9 mouse cellular contexts compared by ENCODE assay signal in genomic region chr1:23792737-23793533, GRCm38 (mm10). TPM values are rescaled to one million over a fixed set of nuclear protein-coding genes. Genes with fewer than 3 reads are reported as not detected.
A peak's percentile ranks its signal among the peaks of the same experiment; 100 is the strongest.
DNase-seq lines count a peak whose midpoint lies in the region; ATAC-seq lines count a peak whose summit lies in the region.
"Had no signal": no experiment of that assay in that cellular context is flagged by ENCODE, and none has a peak within 500 bp of the region (broad histone marks: within the 10 kb centered on the region; RNA-seq: fewer than 3 reads in every experiment).

No protein-coding gene starts in this region.

- WGBS in forebrain, embryonic 12.5 days: 56% methylated on average over 11 of the region's 11 CpGs
- 49% methylated on average over 11 of the region's 11 CpGs for WGBS in hindbrain, embryonic 11.5 days

- no peaks in the 10 kb centered on the region for H3K27me3 ChIP-seq in forebrain, embryonic 12.5 days
- no peaks in the 10 kb centered on the region for H3K27me3 ChIP-seq in hindbrain, embryonic 11.5 days (ENCODE audit: control insufficient read depth, insufficient read depth, low read length)

- H3K27ac ChIP-seq in forebrain, embryonic 12.5 days: no peak overlapping the region
- H3K27ac ChIP-seq in hindbrain, embryonic 11.5 days (ENCODE audit: low read depth, low read length): no peak overlapping the region
- H3K27ac ChIP-seq: macrophage had no signal

- peak; percentile 82; the same call in 1 of the 2 replicates for ATAC-seq in forebrain, embryonic 12.5 days (ENCODE audit: low FRiP score)
- peak; percentile 81; the same call in 1 of the 2 replicates for ATAC-seq in hindbrain, embryonic 11.5 days (ENCODE audit: low FRiP score)
- peak; percentile 80 for ATAC-seq in megakaryocyte, adult 5-6 weeks (ENCODE audit: poor library complexity, severe bottlenecking)

- no peaks in the 10 kb centered on the region for H3K4me1 ChIP-seq in forebrain, embryonic 12.5 days
- no peaks in the 10 kb centered on the region for H3K4me1 ChIP-seq in hindbrain, embryonic 11.5 days (replicated peaks; ENCODE audit: control insufficient read depth, insufficient read depth, low read length)

- H3K4me3 ChIP-seq in forebrain, embryonic 12.5 days (replicated peaks): no peak overlapping the region
- H3K4me3 ChIP-seq in hindbrain, embryonic 11.5 days (ENCODE audit: low read depth, low read length): no peak overlapping the region

- peak; percentile 55 for DNase-seq in MN1 (ENCODE audit: low spot score)
- DNase-seq in c-Kit-positive CD71-positive TER-119-negative erythroid progenitor cells, embryonic 14.5 days (ENCODE audit: low read depth): peak; percentile 31
- DNase-seq in hindbrain, embryonic 11.5 days (ENCODE audit: low spot score): peak; percentile 81
- peak; percentile 77 to 82 for DNase-seq in layer of hippocampus, postnatal 10 days (ENCODE audit: low spot score in 2 of 2)
- peak; percentile 57 to 75 for DNase-seq in right cerebral cortex, adult 2 months (ENCODE audit: low spot score in 2 of 2)
- peak; percentile 52 for DNase-seq in urinary bladder, adult 2 months (ENCODE audit: low spot score)

- H3K9me3 ChIP-seq in forebrain, embryonic 12.5 days: no peaks in the 10 kb centered on the region
- no peaks in the 10 kb centered on the region for H3K9me3 ChIP-seq in hindbrain, embryonic 11.5 days (ENCODE audit: control insufficient read depth, low read length)

- no peaks in the 10 kb centered on the region for H3K36me3 ChIP-seq in forebrain, embryonic 12.5 days (replicated peaks)
- no peaks in the 10 kb centered on the region for H3K36me3 ChIP-seq in hindbrain, embryonic 11.5 days (ENCODE audit: control insufficient read depth, insufficient read depth, low read length)

- H3K9ac ChIP-seq in forebrain, embryonic 12.5 days: no peak overlapping the region
- H3K9ac ChIP-seq in hindbrain, embryonic 11.5 days (ENCODE audit: low read depth, low read length): no peak overlapping the region

- H3K4me2 ChIP-seq in forebrain, embryonic 12.5 days: no peak overlapping the region
- H3K4me2 ChIP-seq in hindbrain, embryonic 11.5 days (replicated peaks; ENCODE audit: low read depth, low read length): no peak overlapping the region

RNA-seq across cellular contexts. Expression of gene B3gat2, which starts 31.4 kb away (rescaled TPM):
- 2.5 and 2.7 TPM in 2 replicates for polyA plus RNA-seq in forebrain, embryonic 12.5 days (2016; fragmentation: Nextera tagmentation; extraction: Ambion mirVana)
- polyA plus RNA-seq in hindbrain, embryonic 11.5 days (2014; fragmentation: Nextera tagmentation; extraction: Ambion mirVana): 1.9 and 2.3 TPM in 2 replicates
- total RNA-seq in layer of hippocampus, postnatal 10 days (2021): 10 to 100 TPM; 19.9 to 22.8 TPM
- total RNA-seq in megakaryocyte, adult 5-6 weeks (2015): not detected in 2 replicates
- 0.04 and 0.12 TPM in 2 replicates for total RNA-seq in megakaryocyte, adult 5-6 weeks (2017)
- 0.04 and 0.09 TPM in 2 replicates for polyA plus RNA-seq in urinary bladder, adult 2 months (2012; rRNA removed)

Comparison
In these comparisons a context has a peak if more than half of its experiments do, and no peak if none do; other contexts are left out.
1. DNase-seq: peak in every context shown above with its lines; median percentile 81 in hindbrain, embryonic 11.5 days; 80 in layer of hippocampus, postnatal 10 days; 66 in right cerebral cortex, adult 2 months; 55 in MN1; 52 in urinary bladder, adult 2 months; 31 in c-Kit-positive CD71-positive TER-119-negative erythroid progenitor cells, embryonic 14.5 days.